In the genomic region with DNA sequence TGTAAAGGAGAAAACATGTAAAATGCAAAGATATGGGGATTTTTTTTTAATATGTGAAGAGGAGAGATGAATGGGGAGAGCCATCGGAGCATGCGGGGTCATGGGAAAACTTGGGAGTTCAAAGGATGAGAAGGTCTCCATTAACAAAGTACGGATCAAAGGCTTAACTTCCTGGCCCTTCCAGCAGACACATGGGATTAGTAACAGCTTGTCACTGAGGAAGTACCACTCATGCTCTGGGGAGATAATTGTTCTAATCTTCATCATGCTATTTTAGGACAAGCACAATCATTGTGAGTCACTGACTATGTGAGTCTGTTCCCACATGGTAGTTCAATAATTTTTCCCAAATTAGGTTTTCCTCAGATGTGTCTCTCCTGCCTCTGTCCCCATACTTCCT, we compare ENCODE assay signal across 12 mouse cellular contexts.
"Had no signal": no experiment of that assay in that cellular context is flagged by ENCODE, and none has a peak within 500 bp of the region (broad histone marks: within the 10 kb centered on the region; RNA-seq: fewer than 3 reads in every experiment).

No protein-coding gene starts in this region.

- DNase-seq: kidney, adult 2 months; kidney, postnatal 25 days; right cerebral cortex, postnatal 25 days; thymus, postnatal 36 days had no signal

- H3K4me3 ChIP-seq: limb, embryonic 15.5 days; liver, embryonic 12.5 days; midbrain, embryonic 15.5 days; neural tube, embryonic 12.5 days had no signal

- ATAC-seq: intestine, embryonic 16.5 days; liver, embryonic 12.5 days; midbrain, embryonic 15.5 days had no signal

- H3K4me1 ChIP-seq: limb, embryonic 15.5 days; liver, embryonic 12.5 days; midbrain, embryonic 15.5 days; neural tube, embryonic 12.5 days had no signal

- H3K9ac ChIP-seq: limb, embryonic 15.5 days; liver, embryonic 12.5 days; midbrain, embryonic 15.5 days; neural tube, embryonic 12.5 days had no signal

- H3K36me3 ChIP-seq: limb, embryonic 15.5 days; liver, embryonic 12.5 days; midbrain, embryonic 15.5 days; neural tube, embryonic 12.5 days had no signal

- H3K4me2 ChIP-seq: limb, embryonic 15.5 days; liver, embryonic 12.5 days; midbrain, embryonic 11.5 days; midbrain, embryonic 15.5 days; neural tube, embryonic 12.5 days had no signal

- H3K27me3 ChIP-seq: limb, embryonic 15.5 days; liver, embryonic 12.5 days; megakaryocyte, embryonic 14.5 days; midbrain, embryonic 15.5 days; neural tube, embryonic 12.5 days had no signal

- H3K9me3 ChIP-seq: limb, embryonic 15.5 days; liver, embryonic 12.5 days; megakaryocyte, embryonic 14.5 days; midbrain, embryonic 15.5 days; neural tube, embryonic 12.5 days had no signal

- H3K27ac ChIP-seq: limb, embryonic 15.5 days; liver, embryonic 12.5 days; macrophage; midbrain, embryonic 15.5 days; neural tube, embryonic 12.5 days had no signal
